Mouse (Mus musculus): ENCODE results near the gene Tmem189. TPM values are rescaled to one million over a fixed set of nuclear protein-coding genes. Genes with fewer than 3 reads are reported as not detected.
"Not testable (repeated sequence)": the region's sequence is repeated elsewhere in the genome, so short reads cannot be mapped to it uniquely, and the experiment has no call there.

Gene Tmem189
- polyA plus RNA-seq, 1 experiment from 2014 or later = 37.4 TPM

- no peaks in the 10 kb centered on the region for H3K27me3 ChIP-seq (replicated peaks)
- no peak overlapping the region for H3K4me2 ChIP-seq
- H3K27ac ChIP-seq (replicated peaks) = no peak overlapping the region
- H3K4me3 ChIP-seq = no peak overlapping the region
- peaks cover 30% of the 10 kb centered on the region for H3K4me1 ChIP-seq
- 79% methylated on average over 3 of the region's 3 CpGs for WGBS
- peaks cover 71% of the 10 kb centered on the region for H3K36me3 ChIP-seq
- H3K9ac ChIP-seq = no peak overlapping the region
- ATAC-seq (ENCODE audit: extremely low read depth, insufficient number of reproducible peaks, low FRiP score, low TSS enrichment) = no peak
- no peaks in the 10 kb centered on the region for H3K9me3 ChIP-seq
Measured at GRCm38 (mm10) chr2:167617034-167617433, 72.6 kb downstream of the Tmem189 start.

GRCm38 (mm10) chr2:167613335-167613734 is 76.3 kb downstream of the Tmem189 start:
- H3K27me3 ChIP-seq (replicated peaks); H3K9me3 ChIP-seq; H3K4me3 ChIP-seq; ATAC-seq (ENCODE audit: extremely low read depth, insufficient number of reproducible peaks, low FRiP score, low TSS enrichment); H3K9ac ChIP-seq; H3K27ac ChIP-seq (replicated peaks); H3K4me2 ChIP-seq: not testable (repeated sequence)
- peaks cover 22% of the 10 kb centered on the region for H3K4me1 ChIP-seq
- peaks cover 82% of the 10 kb centered on the region for H3K36me3 ChIP-seq
- 90% methylated on average over 7 of the region's 7 CpGs for WGBS

GRCm38 (mm10) chr2:167612122-167612521 is 77.5 kb downstream of the Tmem189 start:
- ATAC-seq (ENCODE audit: extremely low read depth, insufficient number of reproducible peaks, low FRiP score, low TSS enrichment) = no peak
- Histone ChIP-seq H3K36me3 (peaks cover 78% of the 10 kb centered on the region), H3K27me3 (replicated peaks) (no peaks in the 10 kb centered on the region), H3K9ac (no peak overlapping the region), H3K27ac (replicated peaks) (no peak overlapping the region), H3K9me3 (no peaks in the 10 kb centered on the region), H3K4me1 (peaks cover 20% of the 10 kb centered on the region), H3K4me2 (no peak overlapping the region), H3K4me3 (no peak overlapping the region)
- WGBS = 93% methylated on average over 14 of the region's 14 CpGs

- no peak for ATAC-seq (ENCODE audit: extremely low read depth, insufficient number of reproducible peaks, low FRiP score, low TSS enrichment)
- peaks cover 75% of the 10 kb centered on the region for H3K36me3 ChIP-seq
- WGBS = 74% methylated on average over 10 of the region's 10 CpGs
Measured at GRCm38 (mm10) chr2:167611287-167611686, 78.3 kb downstream of the Tmem189 start.

GRCm38 (mm10) chr2:167606745-167607123 is 82.9 kb downstream of the Tmem189 start:
- peak overlapping the region; percentile 48; the same call in 1 of the 2 replicates for H3K9ac ChIP-seq
- H3K9me3 ChIP-seq = no peaks in the 10 kb centered on the region
- H3K4me3 ChIP-seq = no peak overlapping the region
- H3K27ac ChIP-seq (replicated peaks) = no peak overlapping the region
- H3K4me2 ChIP-seq = no peak overlapping the region
- 0 out of 2 replicates have a peak, but pooled peaks cover 16% of the 10 kb centered on the region for H3K27me3 ChIP-seq (replicated peaks)
- no peak for ATAC-seq (ENCODE audit: extremely low read depth, insufficient number of reproducible peaks, low FRiP score, low TSS enrichment)
- peaks cover 47% of the 10 kb centered on the region for H3K4me1 ChIP-seq
- WGBS = 69% methylated on average over 4 of the region's 4 CpGs
- peaks cover 29% of the 10 kb centered on the region for H3K36me3 ChIP-seq

More at GRCm38 (mm10) chr2:167611287-167611686, 78.3 kb downstream of the Tmem189 start:
- no peak overlapping the region for H3K4me3 ChIP-seq
- peaks cover 25% of the 10 kb centered on the region for H3K4me1 ChIP-seq
- H3K27me3 ChIP-seq (replicated peaks) = no peaks in the 10 kb centered on the region
- H3K9ac ChIP-seq = no peak overlapping the region
- no peak overlapping the region for H3K27ac ChIP-seq (replicated peaks)
- no peak overlapping the region for H3K4me2 ChIP-seq
- H3K9me3 ChIP-seq = no peaks in the 10 kb centered on the region

GRCm38 (mm10) chr2:167605817-167606744 is 83.5 kb downstream of the Tmem189 start:
- 63% methylated on average over 17 of the region's 17 CpGs for WGBS
- H3K4me2 ChIP-seq = no peak overlapping the region
- H3K27ac ChIP-seq (replicated peaks) = no peak overlapping the region
- H3K9ac ChIP-seq = no peak overlapping the region
- H3K36me3 ChIP-seq = peaks cover 29% of the 10 kb centered on the region
- peaks cover 43% of the 10 kb centered on the region for H3K4me1 ChIP-seq
- H3K9me3 ChIP-seq = no peaks in the 10 kb centered on the region
- H3K4me3 ChIP-seq = no peak overlapping the region
- H3K27me3 ChIP-seq (replicated peaks) = 0 out of 2 replicates have a peak, but pooled peaks cover 18% of the 10 kb centered on the region
- no peak for ATAC-seq (ENCODE audit: extremely low read depth, insufficient number of reproducible peaks, low FRiP score, low TSS enrichment)

GRCm38 (mm10) chr2:167605178-167605794 is 84.3 kb downstream of the Tmem189 start:
- H3K27me3 ChIP-seq (replicated peaks) = 0 out of 2 replicates have a peak, but pooled peaks cover 18% of the 10 kb centered on the region
- H3K4me2 ChIP-seq = no peak overlapping the region
- no peak overlapping the region for H3K27ac ChIP-seq (replicated peaks)
- no peaks in the 10 kb centered on the region for H3K9me3 ChIP-seq
- 21% methylated on average over 11 of the region's 11 CpGs for WGBS
- no peak overlapping the region for H3K4me3 ChIP-seq
- peaks cover 24% of the 10 kb centered on the region for H3K36me3 ChIP-seq
- ATAC-seq (ENCODE audit: extremely low read depth, insufficient number of reproducible peaks, low FRiP score, low TSS enrichment) = peak; percentile 34
- H3K9ac ChIP-seq = no peak overlapping the region
- peaks cover 45% of the 10 kb centered on the region for H3K4me1 ChIP-seq

- Histone ChIP-seq H3K27ac (replicated peaks) (no peak overlapping the region), H3K27me3 (replicated peaks) (0 out of 2 replicates have a peak, but pooled peaks cover 21% of the 10 kb centered on the region), H3K4me2 (no peak overlapping the region), H3K4me1 (peaks cover 47% of the 10 kb centered on the region), H3K4me3 (no peak overlapping the region), H3K9ac (no peak overlapping the region), H3K9me3 (no peaks in the 10 kb centered on the region), H3K36me3 (peaks cover 11% of the 10 kb centered on the region; the same call in 1 of the 2 replicates)
- no peak for ATAC-seq (ENCODE audit: extremely low read depth, insufficient number of reproducible peaks, low FRiP score, low TSS enrichment)
- 24% methylated on average over 5 of the region's 5 CpGs for WGBS
Measured at GRCm38 (mm10) chr2:167602978-167603377, 86.6 kb downstream of the Tmem189 start.

- Histone ChIP-seq H3K4me1 (peaks cover 51% of the 10 kb centered on the region), H3K4me2 (no peak overlapping the region), H3K27me3 (replicated peaks) (0 out of 2 replicates have a peak, but pooled peaks cover 22% of the 10 kb centered on the region), H3K4me3 (no peak overlapping the region), H3K9ac (no peak overlapping the region), H3K27ac (replicated peaks) (no peak overlapping the region), H3K9me3 (no peaks in the 10 kb centered on the region), H3K36me3 (peaks cover 8% of the 10 kb centered on the region; the same call in 1 of the 2 replicates)
- ATAC-seq (ENCODE audit: extremely low read depth, insufficient number of reproducible peaks, low FRiP score, low TSS enrichment) = no peak
- 88% methylated on average over 2 of the region's 2 CpGs for WGBS
Measured at GRCm38 (mm10) chr2:167602364-167602763, 87.3 kb downstream of the Tmem189 start.

GRCm38 (mm10) chr2:167600481-167600995 is 89.1 kb downstream of the Tmem189 start:
- Histone ChIP-seq H3K9ac (no peak overlapping the region), H3K4me2 (no peak overlapping the region), H3K4me3 (no peak overlapping the region), H3K27ac (replicated peaks) (no peak overlapping the region), H3K9me3 (no peaks in the 10 kb centered on the region), H3K36me3 (no peaks in the 10 kb centered on the region), H3K27me3 (replicated peaks) (0 out of 2 replicates have a peak, but pooled peaks cover 22% of the 10 kb centered on the region), H3K4me1 (peaks cover 51% of the 10 kb centered on the region)
- WGBS = 59% methylated on average over 8 of the region's 8 CpGs
- ATAC-seq (ENCODE audit: extremely low read depth, insufficient number of reproducible peaks, low FRiP score, low TSS enrichment) = no peak

- no peak for ATAC-seq (ENCODE audit: extremely low read depth, insufficient number of reproducible peaks, low FRiP score, low TSS enrichment)
- H3K27me3 ChIP-seq (replicated peaks) = 0 out of 2 replicates have a peak, but pooled peaks cover 22% of the 10 kb centered on the region
- 65% methylated on average over 6 of the region's 6 CpGs for WGBS
- peaks cover 55% of the 10 kb centered on the region for H3K4me1 ChIP-seq
- no peaks in the 10 kb centered on the region for H3K9me3 ChIP-seq
- no peak overlapping the region for H3K9ac ChIP-seq
- no peaks in the 10 kb centered on the region for H3K36me3 ChIP-seq
- H3K4me2 ChIP-seq = no peak overlapping the region
- no peak overlapping the region for H3K27ac ChIP-seq (replicated peaks)
- H3K4me3 ChIP-seq = no peak overlapping the region
Measured at GRCm38 (mm10) chr2:167599917-167600316, 89.7 kb downstream of the Tmem189 start.

Measured in heart, embryonic 13.5 days (tissue).